Mouse (Mus musculus) ES-Bruce4 (cell line): ENCODE data around the gene Atp11c. TPM values are rescaled to one million over a fixed set of nuclear protein-coding genes. Genes with fewer than 3 reads are reported as not detected.

ENCODE experiments used
- H3K27ac ChIP-seq: 2 replicates; pipeline ENCODE4 v1.5.1; 2012; ENCODE audit warnings: low read length, inconsistent platforms; ENCODE audit not compliant: insufficient read depth
- H3K27me3 ChIP-seq: 2 replicates; pipeline ENCODE4 v1.6.1; 2012; ENCODE audit warnings: mild to moderate bottlenecking, low read length, inconsistent platforms; ENCODE audit not compliant: control insufficient read depth, poor library complexity, insufficient read depth, severe bottlenecking
- H3K36me3 ChIP-seq: 2 replicates; pipeline ENCODE4 v1.6.1; 2012; ENCODE audit warnings: inconsistent platforms, mild to moderate bottlenecking, low read length, moderate library complexity; ENCODE audit not compliant: control insufficient read depth, poor library complexity, insufficient read depth, severe bottlenecking
- H3K4me1 ChIP-seq: one replicate; pipeline ENCODE4 v1.8.1; 2011; ENCODE audit warnings: low read length; ENCODE audit not compliant: control insufficient read depth, insufficient read depth
- H3K4me3 ChIP-seq: 2 replicates; pipeline ENCODE4 v1.5.1; 2011; ENCODE audit warnings: low read depth, mild to moderate bottlenecking, low read length
- H3K9ac ChIP-seq: 2 replicates; pipeline ENCODE4 v1.6.1; 2012; ENCODE audit warnings: low read depth, mild to moderate bottlenecking, inconsistent platforms; ENCODE audit not compliant: poor library complexity, severe bottlenecking
- H3K9me3 ChIP-seq: replicated peaks from 2 replicates; pipeline ENCODE4 v1.6.1; 2012; ENCODE audit warnings: mild to moderate bottlenecking, low read length, inconsistent platforms; ENCODE audit not compliant: control insufficient read depth, poor library complexity, insufficient read depth, severe bottlenecking
- CTCF ChIP-seq: IDR thresholded peaks from one replicate; pipeline ENCODE4 v1.8.1; 2011; ENCODE audit warnings: low read depth, low read length
- EP300 ChIP-seq: IDR thresholded peaks from 2 replicates; pipeline ENCODE4 v1.6.1; 2011; ENCODE audit warnings: low read depth, low read length; ENCODE audit not compliant: insufficient read depth
- POLR2A ChIP-seq: IDR thresholded peaks from one replicate; pipeline ENCODE4 v1.8.1; 2011; ENCODE audit warnings: low read length; ENCODE audit not compliant: insufficient read depth
- polyA plus RNA-seq: library from polyadenylated mRNA; stranded (reverse); fragments of >200 nt; gene quantifications from 2 replicates; pipeline ENCODE4 v1.2.4, GENCODE M21; 2011; ENCODE audit warnings: low read depth; ENCODE audit not compliant: missing spikeins, insufficient read depth, insufficient read length

The Atp11c gene
- polyA plus RNA-seq, 1 experiment = 17.1 TPM

DNA sequence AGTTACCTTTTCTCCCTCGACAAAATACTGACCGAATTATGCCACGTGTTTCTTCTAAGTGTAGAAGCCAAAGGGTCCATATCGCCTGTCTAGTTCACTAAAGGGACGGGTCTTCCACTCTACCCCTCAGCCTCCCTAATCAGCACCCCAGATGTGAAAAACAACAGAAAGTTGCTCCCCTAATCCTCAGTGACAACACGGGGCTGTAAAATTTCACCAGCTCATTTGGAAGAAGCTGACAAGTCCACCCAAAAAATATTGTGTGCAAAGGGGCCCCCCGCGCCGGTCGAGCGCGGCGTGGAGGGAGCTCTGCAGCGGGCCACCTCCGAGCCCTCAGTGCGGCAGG is 45.4 kb downstream of the Atp11c start:
- no peak overlapping the region for H3K27ac ChIP-seq
- TF ChIP-seq CTCF (no peak), POLR2A (no peak), EP300 (no peak)
- 0 out of 2 replicates have a peak, but pooled peaks cover 2% of the 10 kb centered on the region for H3K27me3 ChIP-seq
- peaks cover 1% of the 10 kb centered on the region for H3K4me1 ChIP-seq
- H3K9me3 ChIP-seq = no peaks in the 10 kb centered on the region
- peak overlapping the region; percentile 91 for H3K9ac ChIP-seq
- no peaks in the 10 kb centered on the region for H3K36me3 ChIP-seq
- peak overlapping the region; percentile 43 for H3K4me3 ChIP-seq

DNA sequence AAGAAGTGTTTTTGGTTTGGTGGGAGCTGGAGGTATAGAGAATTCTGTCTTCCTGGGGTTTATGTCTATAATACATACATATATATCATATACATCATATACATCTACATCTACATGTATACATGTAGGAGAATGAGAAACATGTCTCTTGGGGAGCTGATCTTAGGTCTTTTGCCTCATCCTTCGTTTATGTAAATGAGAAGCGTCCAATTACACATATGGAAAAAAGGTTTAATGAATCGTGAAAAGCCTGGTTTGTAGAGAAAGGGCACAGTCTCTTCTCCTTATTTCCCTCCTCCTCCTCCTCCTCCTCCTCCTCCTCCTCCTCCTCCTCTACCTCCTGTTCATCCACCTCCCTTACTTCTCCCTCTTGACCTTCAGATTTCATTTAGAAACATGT is 46.6 kb downstream of the Atp11c start:
- no peak overlapping the region for H3K9ac ChIP-seq
- H3K4me3 ChIP-seq = no peak overlapping the region
- no peaks in the 10 kb centered on the region for H3K36me3 ChIP-seq
- no peak overlapping the region for H3K27ac ChIP-seq
- TF ChIP-seq EP300 (no peak), POLR2A (no peak), CTCF (no peak)
- H3K4me1 ChIP-seq = peaks cover 1% of the 10 kb centered on the region
- no peaks in the 10 kb centered on the region for H3K9me3 ChIP-seq
- 0 out of 2 replicates have a peak, but pooled peaks cover 2% of the 10 kb centered on the region for H3K27me3 ChIP-seq

DNA sequence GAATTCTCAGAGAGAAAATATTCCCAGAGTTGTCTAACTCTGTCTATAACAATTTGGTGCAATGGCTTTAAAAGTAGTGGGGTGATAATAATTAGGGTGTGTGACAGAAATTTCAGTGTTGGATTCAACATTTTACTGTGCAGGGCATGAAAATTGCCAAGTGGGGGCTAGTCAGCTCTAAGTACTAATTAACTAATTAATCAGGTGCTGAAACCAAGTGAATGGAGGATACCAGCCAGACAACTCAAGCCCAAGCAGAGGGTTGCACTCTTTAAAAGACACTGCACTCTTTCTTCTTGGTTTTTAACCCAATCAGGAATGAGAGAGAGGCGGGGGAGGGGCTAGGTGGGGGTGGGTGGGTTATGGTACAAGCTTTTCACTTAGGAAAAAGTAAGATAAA is 47.1 kb downstream of the Atp11c start:
- Histone ChIP-seq H3K9me3 (no peaks in the 10 kb centered on the region), H3K36me3 (no peaks in the 10 kb centered on the region), H3K9ac (no peak overlapping the region), H3K4me3 (no peak overlapping the region), H3K27ac (no peak overlapping the region), H3K4me1 (peaks cover 1% of the 10 kb centered on the region), H3K27me3 (0 out of 2 replicates have a peak, but pooled peaks cover 2% of the 10 kb centered on the region)
- TF ChIP-seq POLR2A = no peak
- no peak for TF ChIP-seq CTCF
- no peak for TF ChIP-seq EP300

DNA sequence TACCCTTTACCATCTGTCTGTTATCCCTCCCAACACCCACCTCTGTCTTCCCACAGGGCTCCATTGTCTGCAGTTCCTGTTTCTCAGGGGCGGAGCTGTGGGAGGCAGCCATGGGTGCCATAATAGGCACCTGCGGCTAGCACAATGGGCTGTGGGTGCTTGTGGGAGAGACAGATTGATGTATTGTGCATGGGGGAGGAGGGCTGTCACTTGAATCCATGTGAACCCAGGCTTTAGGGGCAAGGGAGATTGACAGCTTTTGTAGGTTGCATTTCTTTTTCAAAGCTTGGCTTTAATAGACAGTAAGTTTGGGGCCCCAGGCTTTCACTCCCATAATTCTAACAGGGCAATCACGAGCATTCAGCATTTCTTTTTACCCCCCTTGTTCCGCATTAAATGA is 48.4 kb downstream of the Atp11c start:
- H3K4me3 ChIP-seq = no peak overlapping the region
- no peak overlapping the region for H3K9ac ChIP-seq
- H3K36me3 ChIP-seq = no peaks in the 10 kb centered on the region
- TF ChIP-seq POLR2A (no peak), EP300 (no peak), CTCF (no peak)
- peaks cover 1% of the 10 kb centered on the region for H3K4me1 ChIP-seq
- H3K27ac ChIP-seq = no peak overlapping the region
- H3K27me3 ChIP-seq = 0 out of 2 replicates have a peak, but pooled peaks cover 2% of the 10 kb centered on the region
- no peaks in the 10 kb centered on the region for H3K9me3 ChIP-seq

DNA sequence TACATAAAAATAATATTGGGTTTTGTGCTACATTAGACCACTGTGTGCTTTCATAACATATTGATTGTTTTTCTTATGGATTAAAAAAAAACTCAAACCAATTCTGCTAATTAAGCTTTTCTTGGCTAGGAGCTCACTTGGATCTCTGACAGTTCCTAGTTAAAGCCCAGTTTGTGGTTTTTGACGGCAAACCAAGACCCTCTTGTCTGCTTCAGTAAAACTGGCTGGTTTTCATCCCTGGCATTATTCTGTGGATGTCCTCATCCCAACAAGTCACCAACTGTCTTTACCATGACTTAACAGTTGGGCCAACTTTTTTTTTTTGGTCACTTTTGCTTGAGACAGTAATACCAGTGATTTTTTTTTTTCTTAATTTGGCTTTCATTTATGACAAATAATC is 49.6 kb downstream of the Atp11c start:
- Histone ChIP-seq H3K27me3 (0 out of 2 replicates have a peak, but pooled peaks cover 1% of the 10 kb centered on the region), H3K4me1 (peaks cover 1% of the 10 kb centered on the region), H3K4me3 (no peak overlapping the region), H3K9ac (no peak overlapping the region), H3K36me3 (no peaks in the 10 kb centered on the region), H3K9me3 (no peaks in the 10 kb centered on the region), H3K27ac (no peak overlapping the region)
- TF ChIP-seq POLR2A (no peak), CTCF (no peak), EP300 (no peak)

DNA sequence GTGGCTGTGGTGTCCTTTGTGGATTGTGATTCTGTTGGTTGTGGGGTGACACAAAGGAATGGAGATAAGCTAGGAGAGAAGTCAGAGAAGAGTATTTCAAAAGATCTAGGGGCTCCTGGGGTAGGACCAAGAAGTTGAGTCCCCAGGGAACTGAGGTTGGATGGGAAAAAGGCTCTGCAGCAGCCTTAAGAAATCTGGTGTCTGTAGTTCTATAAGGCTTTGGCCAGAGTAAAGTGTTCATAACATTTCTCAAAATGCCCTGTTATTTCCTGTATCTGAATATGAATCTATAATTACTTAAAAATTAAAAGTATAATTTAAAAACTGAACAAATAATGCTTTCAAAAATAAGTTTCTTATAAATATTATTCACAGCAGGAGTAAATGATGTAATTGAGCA is 53.3 kb downstream of the Atp11c start, which contains the start of gene Gm7073:
Gm7073 (minus strand) TSS at position 101 of the 400 bp plus-strand sequence.
- no peaks in the 10 kb centered on the region for H3K9me3 ChIP-seq
- H3K4me1 ChIP-seq = peaks cover 1% of the 10 kb centered on the region
- H3K36me3 ChIP-seq = no peaks in the 10 kb centered on the region
- no peaks in the 10 kb centered on the region for H3K27me3 ChIP-seq
- H3K9ac ChIP-seq = no peak within 1 kb of the TSS
- no peak for TF ChIP-seq EP300
- no peak for TF ChIP-seq CTCF
- no peak for TF ChIP-seq POLR2A
- H3K27ac ChIP-seq = no peak within 1 kb of the TSS
- H3K4me3 ChIP-seq = no peak within 1 kb of the TSS

DNA sequence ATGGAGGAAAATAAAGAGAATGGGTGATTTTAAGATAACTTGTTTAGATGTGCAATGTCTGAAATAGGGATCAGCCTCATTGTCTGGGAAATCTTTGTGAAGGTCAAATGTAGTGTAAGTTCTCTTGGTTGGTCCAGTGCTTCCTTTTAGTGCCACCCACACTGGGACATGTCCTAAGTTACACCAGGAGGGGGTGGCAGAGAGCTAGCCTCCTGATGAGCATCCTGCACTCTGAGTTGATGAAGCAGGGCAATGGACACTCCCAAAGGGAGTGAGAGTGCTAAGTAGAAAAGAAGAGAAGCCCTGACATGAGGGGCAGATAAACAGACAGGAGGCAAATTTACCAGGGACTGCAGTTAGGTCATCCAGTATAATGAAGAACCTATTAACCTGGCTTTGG is 88.5 kb downstream of the Atp11c start:
- no peaks in the 10 kb centered on the region for H3K4me1 ChIP-seq
- H3K36me3 ChIP-seq = no peaks in the 10 kb centered on the region
- TF ChIP-seq CTCF (peak; percentile 43), POLR2A (no peak)
- H3K9me3 ChIP-seq = no peaks in the 10 kb centered on the region
- no peaks in the 10 kb centered on the region for H3K27me3 ChIP-seq
- H3K27ac ChIP-seq = no peak overlapping the region
- H3K9ac ChIP-seq = no peak overlapping the region
- H3K4me3 ChIP-seq = no peak overlapping the region
